Mouse (Mus musculus): ENCODE results near the gene Serpina9. TPM values are rescaled to one million over a fixed set of nuclear protein-coding genes. Genes with fewer than 3 reads are reported as not detected.

The Serpina9 gene
- total RNA-seq (2021): under 1 TPM in 1 of 2 experiments, not detected in 1; 0.22 TPM

DNA sequence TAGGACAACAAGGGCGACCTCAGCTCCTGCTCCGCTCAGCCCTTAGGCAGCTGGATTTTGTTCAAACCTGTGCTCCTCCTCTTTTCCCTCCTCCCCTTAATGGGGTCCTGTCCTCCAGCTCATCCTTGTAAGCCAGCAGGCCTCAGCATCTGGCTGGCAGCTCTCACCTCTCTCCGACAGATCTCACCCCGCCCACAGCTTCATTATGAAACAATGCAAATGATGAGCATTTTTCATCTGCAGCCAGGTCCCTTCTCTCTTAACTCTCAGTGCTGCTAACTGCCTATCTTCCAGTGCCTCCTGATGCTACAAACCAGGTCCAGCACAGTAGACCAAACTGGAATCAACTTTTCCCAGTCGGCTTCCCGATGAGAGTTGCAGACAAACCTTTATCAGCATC, at the start of gene Serpina9:
TSS of gene Serpina9 (minus strand) at position 136 of the 400 bp plus-strand sequence.
- DNase-seq: no peak
- intact Hi-C loops (cut with DNase I): no loop called here

DNA sequence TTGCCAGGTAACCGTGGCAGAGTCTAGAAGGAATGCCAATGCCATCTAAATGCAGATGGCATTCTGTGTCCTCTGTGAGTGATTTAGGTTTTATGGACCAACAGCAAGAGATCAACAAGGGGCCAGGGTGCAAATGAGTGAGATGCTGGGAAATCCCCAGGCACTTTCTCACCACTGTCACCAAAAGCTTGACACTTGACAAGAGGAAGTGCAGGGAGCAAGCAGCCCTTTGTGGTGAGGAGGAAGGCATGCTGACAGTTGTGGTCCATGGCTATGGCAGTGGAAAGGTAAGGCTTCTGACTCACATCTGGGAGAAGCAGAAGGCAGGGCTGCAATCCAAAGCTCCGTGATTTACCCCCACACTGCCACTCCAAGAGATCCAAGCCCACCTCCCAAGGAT, 48.3 kb upstream of the Serpina9 start:
- intact Hi-C loops (cut with DNase I): no loop called here
- DNase-seq: no peak

DNA sequence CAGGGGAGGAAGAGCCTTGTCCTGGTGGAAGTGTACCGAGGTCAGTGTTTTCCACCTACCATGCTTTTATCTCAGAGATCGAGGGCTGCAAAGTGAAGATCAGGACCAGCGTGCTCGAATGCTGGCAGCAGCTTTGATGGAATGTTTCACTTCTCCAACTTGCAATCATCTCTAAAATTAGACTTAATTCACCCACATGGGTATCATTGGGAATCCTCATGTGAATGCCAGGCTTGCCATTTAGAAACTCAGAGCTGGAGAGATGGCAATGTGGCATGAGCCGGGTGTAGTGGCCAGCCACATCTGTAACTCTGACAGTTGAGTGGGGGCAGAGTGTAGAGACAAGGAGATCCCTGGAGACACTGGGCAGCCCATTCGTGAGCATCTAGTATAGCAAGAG, 46.6 kb upstream of the Serpina9 start:
- no peak for DNase-seq
- intact Hi-C loops (cut with DNase I): no loop called here

DNA sequence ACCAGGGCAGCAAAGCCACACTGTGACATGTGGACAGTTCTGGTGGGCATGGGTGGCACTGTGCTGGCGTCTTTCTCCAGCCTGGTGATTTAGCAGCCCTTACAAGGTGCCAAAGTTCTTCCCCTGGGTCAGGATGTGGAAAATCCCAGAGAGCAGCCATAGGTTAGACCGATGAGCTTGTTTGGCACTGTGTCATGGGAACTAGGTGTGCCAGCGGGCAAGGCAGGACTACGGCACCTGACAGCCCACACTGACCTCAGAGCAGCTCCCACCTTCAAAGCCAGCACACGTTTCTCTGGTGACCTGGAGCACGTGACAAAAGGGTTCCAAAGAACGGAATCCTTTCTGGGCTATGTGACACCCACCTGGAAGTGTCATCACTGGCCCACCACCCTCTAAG, 44.0 kb upstream of the Serpina9 start:
- intact Hi-C loops (cut with DNase I): no loop called here
- no peak for DNase-seq

DNA sequence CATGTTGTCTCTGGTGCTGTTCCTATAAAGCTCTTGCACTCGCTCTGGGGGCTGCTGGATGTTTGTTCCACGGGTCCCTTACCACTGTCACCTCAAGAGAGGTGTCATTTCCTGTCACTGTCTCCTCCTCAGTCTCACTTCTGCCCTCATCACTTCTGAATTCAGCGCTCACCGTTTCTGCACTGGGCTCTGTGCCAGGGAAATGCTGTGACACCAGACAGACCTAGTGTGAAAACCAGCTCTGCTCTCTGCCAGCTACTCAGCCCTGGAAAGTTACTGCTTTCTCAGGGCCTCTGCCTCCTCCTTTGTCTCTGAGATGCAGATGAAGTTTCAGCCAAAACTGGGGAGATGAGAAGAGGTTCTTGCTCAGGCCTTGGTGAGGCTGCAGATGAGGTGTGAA, 43.5 kb upstream of the Serpina9 start:
- intact Hi-C loops (cut with DNase I): no loop called here
- peak; percentile 55 for DNase-seq

DNA sequence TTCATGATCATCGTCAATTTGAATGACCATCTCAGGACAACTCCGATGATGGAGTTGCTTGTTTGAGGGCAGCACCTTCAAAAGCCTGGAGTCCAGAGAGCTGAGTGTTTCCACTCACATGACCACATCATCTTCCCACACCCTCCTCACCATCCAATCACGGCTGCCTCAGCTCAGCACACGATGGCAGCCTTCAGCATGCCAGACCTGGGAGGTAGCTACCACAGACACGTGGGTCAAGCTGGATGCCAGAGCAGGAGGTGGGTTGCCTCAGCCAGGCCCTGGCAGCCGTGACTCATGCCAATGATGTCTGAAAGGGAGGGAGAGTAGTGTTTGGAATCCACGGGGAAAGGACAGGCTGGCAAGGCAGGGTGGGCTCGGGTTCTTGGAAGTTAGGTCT, 42.2 kb upstream of the Serpina9 start:
- no peak for DNase-seq
- intact Hi-C loops (cut with DNase I): no loop called here

DNA sequence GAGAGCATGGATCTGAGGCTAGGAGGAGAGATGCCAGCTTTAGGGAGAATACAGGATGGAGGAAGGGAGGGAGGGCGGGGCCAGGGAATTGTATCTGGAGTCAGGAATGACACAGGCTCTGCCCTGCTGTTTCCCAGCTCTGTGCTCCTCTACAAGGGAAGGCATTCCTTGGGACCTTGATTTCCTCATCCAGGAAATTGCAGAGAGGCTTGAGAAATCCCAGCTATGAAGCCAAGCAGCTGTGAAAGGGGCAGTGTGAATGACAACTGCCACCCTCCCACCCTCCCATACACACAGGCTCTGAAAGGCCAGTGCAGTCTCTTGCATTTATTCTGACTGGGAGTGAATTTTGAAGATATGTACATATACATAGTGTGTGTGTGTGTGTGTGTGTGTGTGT, 40.4 kb upstream of the Serpina9 start:
- no peak for DNase-seq
- intact Hi-C loops (cut with DNase I): no loop called here

DNA sequence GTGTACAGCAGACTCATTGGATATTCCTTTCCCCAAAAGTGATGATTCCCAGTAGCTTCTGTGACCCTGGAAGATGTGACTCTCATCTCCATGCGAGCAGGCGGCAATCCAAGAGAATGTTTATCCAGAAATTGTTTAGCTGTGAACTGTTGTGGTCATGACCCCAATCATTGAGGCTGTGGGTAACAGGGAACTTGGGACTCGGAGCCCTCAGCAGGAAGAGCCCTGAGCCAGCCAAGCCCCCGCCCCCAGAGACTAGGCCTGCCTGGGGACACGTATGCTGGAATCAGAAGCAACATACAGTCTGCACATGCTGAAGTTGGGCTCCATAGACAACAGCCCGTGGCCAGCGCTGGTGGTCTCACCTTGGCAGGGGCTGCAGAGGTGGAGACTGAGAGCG, 32.2 kb upstream of the Serpina9 start:
- intact Hi-C loops (cut with DNase I): no loop called here
- DNase-seq: no peak

DNA sequence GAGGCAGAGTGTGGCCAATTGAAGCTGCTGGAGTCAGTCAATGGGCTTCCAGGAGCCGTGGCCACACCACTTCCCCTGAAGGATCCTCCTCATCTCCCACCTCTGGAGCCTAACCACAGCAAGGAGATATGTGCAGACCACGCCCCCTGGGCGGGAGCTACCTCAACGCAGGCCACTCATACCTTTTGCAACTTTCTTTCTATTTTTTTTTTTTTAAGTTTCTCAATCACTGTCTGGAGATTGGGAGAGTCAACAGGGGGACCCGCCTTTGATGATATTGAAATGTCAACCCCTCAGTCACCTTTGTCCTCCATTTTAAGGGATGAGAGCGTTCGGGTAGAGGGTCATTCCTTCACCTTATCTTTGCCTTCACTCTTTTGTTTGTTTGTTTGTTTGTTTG, 30.8 kb upstream of the Serpina9 start, which contains the start of gene Serpina12:
TSS of gene Serpina12 (minus strand) at position 101 of the 400 bp plus-strand sequence.
- intact Hi-C loops (cut with DNase I): no loop called here

DNA sequence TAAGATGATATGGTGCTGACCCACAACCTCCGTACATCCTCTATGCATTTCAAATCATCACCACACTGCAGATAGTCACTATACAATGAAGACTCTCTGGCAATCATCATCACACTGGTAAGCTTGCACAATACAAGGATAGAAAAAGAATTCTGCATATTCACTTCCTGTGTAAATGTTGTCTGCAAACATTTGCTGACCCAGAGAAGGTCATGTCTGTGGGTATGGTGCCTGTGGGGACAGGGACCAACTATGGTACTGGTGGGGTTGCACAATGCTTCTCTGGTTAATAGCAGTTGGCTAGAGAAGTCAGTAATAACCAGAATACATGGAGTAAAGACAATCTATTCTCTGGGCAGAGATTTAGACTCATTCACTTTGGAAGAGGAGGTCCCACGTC, 29.2 kb upstream of the Serpina9 start:
- intact Hi-C loops (cut with DNase I): no loop called here
- no peak for DNase-seq

More for the DNA sequence above, 30.8 kb upstream of the Serpina9 start, which contains the start of gene Serpina12:
- DNase-seq: no peak

DNA sequence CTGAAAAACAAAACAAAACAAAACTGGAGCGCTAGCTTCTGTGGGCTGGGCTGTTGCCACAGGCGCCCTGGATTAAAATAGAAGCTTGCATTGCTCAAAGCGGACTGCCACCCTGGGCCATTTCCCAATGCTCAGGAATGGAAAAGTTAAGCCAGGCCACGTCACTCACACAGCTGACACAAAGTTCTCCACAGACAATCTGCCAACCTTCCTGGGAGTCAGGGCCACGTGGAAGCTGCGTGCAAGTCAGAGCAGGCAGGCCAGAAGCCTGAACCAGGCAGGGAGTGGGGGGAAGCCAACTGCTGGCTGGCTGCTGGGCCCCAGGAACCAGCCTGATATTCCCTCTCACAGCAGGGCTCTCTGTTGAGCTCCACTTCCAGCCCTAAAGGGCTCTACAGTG, 27.8 kb upstream of the Serpina9 start:
- intact Hi-C loops (cut with DNase I): no loop called here
- DNase-seq: no peak

DNA sequence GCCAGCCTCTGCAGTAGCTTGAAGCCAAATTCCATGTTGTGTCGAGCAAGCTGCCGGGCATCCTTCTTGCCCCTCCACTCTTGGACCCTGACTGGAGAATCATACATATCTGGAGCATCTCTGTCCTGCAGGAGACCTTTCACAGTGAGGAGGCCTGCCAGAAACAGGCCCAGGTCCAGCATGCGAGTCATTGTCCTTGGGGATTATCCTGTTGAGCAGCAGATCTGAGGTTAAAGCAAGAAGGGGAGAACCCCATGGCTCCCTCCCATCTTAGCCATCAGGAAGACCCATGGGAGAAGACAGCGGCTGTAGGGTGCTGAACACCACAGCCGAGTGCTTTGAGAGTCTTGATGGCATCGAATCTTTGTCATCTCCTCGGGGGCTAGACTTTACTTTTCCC, 24.6 kb upstream of the Serpina9 start:
- no peak for DNase-seq
- intact Hi-C loops (cut with DNase I): no loop called here

DNA sequence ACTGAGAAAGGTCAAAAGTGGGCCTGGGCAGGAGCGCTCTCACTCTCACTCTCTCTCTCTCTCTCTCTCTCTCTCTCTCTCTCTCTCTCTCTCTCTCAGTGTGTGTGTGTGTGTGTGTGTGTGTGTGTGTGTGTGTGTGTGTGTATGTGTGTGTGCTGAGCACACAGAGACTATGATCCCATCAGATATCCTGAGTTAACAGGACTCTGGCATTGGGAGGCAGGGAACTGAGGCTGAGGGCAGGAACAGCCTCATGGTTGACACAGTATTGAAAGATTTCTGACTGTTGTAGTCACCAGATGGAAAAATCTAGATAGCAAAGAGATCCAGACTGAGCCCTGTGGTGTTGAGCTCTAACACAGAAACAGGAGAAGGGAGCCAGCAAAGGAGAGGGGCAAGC, 20.2 kb upstream of the Serpina9 start:
- intact Hi-C loops (cut with DNase I): no loop called here
- no peak for DNase-seq

DNA sequence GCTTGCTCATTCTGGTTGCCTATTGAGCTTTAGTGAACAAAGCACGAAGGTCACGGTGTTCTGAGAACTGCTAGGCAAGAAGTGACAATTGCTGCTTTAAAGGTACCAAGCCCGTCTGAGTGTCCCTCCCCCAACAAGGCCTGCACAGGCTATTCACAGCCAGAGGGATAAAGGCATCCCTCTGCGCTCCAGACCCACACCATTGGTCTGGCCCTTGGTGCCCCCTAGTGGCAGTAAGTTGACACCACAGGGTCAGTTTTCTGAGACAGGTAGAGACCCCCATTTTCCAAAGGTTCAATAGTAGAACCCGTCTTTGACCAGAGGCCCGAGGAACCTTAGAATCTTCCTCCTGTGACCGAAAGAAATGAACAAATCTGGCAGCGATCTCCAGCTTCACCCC, 16.4 kb upstream of the Serpina9 start:
- DNase-seq: peak; percentile 15
- intact Hi-C loops (cut with DNase I): no loop called here

DNA sequence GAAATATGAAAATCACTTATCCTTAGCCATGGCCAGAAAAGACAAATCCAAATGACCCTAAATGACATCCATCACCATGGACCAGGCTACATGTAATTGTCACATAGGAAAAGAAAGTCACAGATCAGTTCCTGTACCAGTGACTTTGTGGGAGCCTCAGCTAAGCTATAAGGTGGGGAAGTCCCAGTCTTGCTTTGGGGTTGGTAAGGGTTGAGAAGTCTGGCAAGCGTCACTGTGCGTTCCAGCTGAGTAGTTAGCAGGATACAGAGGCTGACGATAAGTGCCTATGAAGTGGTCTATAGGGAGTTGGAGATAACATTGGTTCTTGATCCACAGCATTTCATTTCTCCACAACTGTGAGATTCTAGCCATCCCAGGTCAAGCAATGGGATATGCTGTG, 1.7 kb upstream of the Serpina9 start:
- intact Hi-C loops (cut with DNase I): no loop called here
- no peak for DNase-seq

DNA sequence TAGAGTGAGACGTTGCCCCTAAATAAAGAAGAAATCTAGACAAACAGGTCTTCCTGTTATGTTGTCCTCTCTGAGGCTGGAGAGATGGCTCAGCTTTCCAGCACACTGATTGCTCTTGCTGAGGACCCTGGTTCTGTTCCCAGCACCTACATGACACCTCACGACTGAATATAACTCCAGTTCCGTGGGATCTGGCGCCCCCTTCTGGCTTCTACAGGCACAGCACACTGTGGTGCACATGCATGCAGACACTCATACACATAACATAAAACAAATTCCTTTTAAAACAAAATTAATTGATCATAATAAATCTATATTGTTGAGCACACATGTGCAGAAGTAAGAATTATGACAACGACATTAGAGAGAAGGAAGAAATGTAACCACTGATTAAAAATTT, 8.9 kb downstream of the Serpina9 start:
- intact Hi-C loops (cut with DNase I): no loop called here
- no peak for DNase-seq

DNA sequence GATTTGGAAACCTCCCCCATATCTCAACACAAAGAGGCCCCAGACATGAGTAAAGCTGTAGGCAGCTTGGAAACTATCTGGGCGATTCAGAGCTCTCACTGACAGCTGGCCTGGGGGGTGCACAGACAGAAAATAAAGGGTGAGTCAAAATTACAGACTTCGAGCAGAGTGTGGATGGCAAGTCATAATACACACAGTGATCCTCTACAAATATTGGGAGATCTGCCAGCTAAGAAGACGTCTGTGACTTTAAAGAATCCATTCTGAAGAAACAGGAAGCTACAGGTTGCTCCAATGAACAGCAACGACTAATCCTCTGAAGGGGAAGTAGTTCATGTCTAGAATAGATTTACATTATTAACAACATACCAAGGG, 10.3 kb downstream of the Serpina9 start:
- intact Hi-C loops (cut with DNase I): no loop called here
- DNase-seq: no peak

DNA sequence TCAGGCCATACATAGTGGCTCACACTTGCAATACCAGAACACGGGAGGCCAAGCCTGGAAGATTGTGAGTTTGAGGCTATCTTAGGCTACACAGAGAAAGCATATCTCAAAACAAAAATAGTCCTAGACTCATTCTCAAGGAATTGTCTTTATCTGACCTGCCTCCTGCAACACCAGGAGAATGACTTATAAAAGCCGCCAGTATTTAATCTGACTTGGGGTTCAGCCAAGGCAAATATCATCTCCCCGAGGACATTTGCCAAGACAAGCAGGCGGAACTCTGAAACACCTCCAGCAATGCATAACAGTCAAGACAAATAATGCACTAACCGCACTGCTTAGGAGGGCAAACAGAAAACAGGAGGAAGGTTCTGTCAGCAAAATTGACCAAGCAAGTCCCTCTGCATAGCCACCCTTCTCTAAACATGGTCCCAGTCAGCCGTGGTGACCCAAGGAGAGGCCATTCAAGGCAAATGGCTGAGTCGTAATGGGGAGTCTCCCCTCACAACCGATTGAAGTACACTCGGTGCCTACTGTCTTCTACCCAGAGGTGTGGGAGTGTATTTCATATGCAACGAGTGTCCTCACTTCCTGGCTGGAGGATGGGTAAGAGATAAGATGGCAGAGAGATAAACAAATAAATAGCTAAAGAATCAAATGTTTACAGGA, 10.9 kb downstream of the Serpina9 start:
- intact Hi-C loops (cut with DNase I): no loop called here
- no peak for DNase-seq

DNA sequence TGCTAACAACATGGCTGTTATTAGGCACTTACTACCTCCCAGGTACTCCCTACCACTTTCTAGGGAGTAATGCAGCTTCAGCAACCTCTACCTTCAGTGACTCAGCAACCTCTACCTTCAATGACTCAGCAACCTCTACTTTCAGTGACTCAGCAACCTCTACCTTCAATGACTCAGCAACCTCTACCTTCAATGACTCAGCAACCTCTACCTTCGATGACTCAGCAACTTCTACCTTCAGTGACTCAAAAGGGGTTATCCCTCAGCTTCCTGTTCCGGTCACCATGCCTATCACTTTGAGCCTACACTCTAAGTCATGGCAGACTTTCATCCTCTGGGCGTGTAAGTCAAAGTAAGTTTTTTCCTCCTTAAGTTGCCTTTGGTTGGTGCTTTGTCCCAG, 13.0 kb downstream of the Serpina9 start:
- no peak for DNase-seq
- intact Hi-C loops (cut with DNase I): no loop called here

DNA sequence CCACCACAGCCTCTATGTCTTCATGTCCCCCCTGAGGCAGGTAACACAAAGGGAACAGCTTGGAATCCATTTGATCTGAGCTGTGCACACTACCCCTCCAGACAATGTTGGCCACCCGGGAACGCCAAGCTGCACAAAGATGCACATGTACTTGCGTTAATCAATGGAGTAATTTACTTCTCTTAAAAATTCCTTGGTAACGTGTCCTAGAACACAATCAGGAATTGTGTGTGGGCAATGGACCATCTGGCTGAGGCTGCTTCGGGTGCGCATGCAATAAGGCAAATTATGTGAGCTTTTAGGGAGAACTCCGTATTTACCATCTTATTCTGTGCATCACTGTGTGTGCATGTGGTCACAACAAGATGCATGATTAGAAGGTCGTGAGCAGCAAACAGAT, 13.9 kb downstream of the Serpina9 start:
- intact Hi-C loops (cut with DNase I): loop anchor here (5.0 kb wide), 1 partner anchor 418 kb away; no protein-coding TSS in a partner anchor
- no peak for DNase-seq

DNA sequence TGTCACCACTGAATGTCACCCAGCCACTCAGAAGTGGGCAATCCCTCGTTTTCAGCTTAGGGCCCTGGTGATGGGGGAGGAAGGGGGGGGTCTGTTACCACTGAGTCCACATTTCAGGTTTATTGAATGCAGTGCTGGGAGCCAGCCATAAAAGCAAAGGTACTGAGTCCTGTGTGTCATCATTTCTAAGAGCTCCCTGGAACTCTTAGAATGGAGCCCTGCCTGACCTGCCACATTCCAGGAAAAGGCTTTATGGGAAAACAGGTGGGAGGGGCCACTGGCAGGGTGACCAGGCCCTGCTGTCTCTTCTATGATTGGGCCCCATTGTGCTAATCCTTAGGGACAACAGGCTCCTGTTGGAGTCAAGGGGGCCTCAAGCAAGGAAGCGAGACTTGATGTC, 17.0 kb downstream of the Serpina9 start:
- DNase-seq: no peak
- intact Hi-C loops (cut with DNase I): loop anchor here (5.0 kb wide), 1 partner anchor 421 kb away; no protein-coding TSS in a partner anchor

DNA sequence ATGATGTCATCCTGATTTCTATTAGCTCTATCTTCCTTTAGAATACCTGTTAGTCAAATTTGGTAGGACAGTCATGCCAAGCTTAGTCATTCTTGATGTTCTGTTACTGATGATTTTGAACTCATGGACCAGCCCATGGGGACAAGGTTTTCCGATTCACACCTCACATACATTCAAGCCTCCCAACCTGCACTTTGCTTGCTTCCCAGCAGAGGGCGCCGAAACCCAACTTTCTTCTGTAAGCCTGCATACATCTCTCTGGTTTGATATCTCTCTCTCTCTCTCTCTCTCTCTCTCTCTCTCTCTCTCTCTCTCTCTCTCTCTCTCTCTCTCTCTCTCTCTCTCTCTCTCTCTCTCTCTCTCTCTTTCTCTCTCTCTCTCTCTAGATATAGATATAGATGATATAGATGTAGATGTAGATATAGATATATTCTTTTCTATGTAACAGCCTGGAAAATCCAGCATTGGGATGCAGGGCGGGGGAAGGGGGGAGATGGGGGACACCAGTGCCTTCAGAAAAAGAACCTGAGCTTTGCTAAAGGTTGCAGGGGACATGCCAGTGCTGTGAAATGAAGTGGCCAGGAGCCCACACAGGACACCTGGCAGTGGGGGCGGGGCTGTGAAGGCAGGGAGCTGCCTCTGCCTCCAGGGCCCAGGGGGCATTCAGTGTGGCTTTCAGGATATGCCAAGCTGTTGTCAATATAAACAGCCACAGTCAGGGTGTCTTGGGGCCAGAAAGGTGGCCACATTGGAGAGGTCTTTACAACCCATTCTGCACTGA, 18.1 kb downstream of the Serpina9 start:
- intact Hi-C loops (cut with DNase I): loop anchor here (2.0 to 5.0 kb wide), 2 partner anchors 73 to 422 kb away; no protein-coding TSS in a partner anchor

More for the DNA sequence above, 18.1 kb downstream of the Serpina9 start:
- DNase-seq: peak; percentile 72

Data from left cerebral cortex, postnatal 4 days (tissue).